Mouse (Mus musculus): ENCODE results near the gene Pigm.

- peak; percentile 83 for TF ChIP-seq POLR2A (IDR thresholded peaks at IDR 0.05; ENCODE audit: control insufficient read depth, low read depth, low read length)
- no peak for TF ChIP-seq CTCF (IDR thresholded peaks at IDR 0.05; ENCODE audit: control insufficient read depth, insufficient read depth, insufficient replicate concordance, low read depth, low read length)
These were observed at the start of gene Pigm for GRCm38 (mm10) chr1:172376198-172376667.

All from testis, adult 2 months (tissue).